ENCODE assay signal across 8 mouse cellular contexts in genomic region chr3:107036458-107037039, GRCm38 (mm10). TPM values are rescaled to one million over a fixed set of nuclear protein-coding genes. Genes with fewer than 3 reads are reported as not detected.
DNase-seq lines count a peak whose midpoint lies in the region; ATAC-seq and TF ChIP-seq lines count a peak whose summit lies in the region.

No protein-coding gene starts in this region.

- H3K79me3 ChIP-seq in C2C12 (ENCODE audit: low read depth) = no peaks in the 10 kb centered on the region

- H3K27ac ChIP-seq in embryonic fibroblast, embryonic 13.5 days (ENCODE audit: insufficient read depth, low read length) = no peak overlapping the region
- peak overlapping the region; percentile 82 for H3K27ac ChIP-seq in hindbrain, embryonic 14.5 days
- no peak overlapping the region for H3K27ac ChIP-seq in liver, embryonic 11.5 days (ENCODE audit: low read depth, low read length)
- peak overlapping the region; percentile 66 for H3K27ac ChIP-seq in neural tube, embryonic 14.5 days (ENCODE audit: low read depth, low read length)

- peak overlapping the region; percentile 53 for H3ac ChIP-seq in C2C12 (ENCODE audit: control insufficient read depth, insufficient read length, low read depth)

- H3K4me1 ChIP-seq in embryonic fibroblast, embryonic 13.5 days (ENCODE audit: control insufficient read depth, insufficient read depth, low read length) = no peaks in the 10 kb centered on the region; the same call in 1 of the 2 replicates
- H3K4me1 ChIP-seq in hindbrain, embryonic 14.5 days (replicated peaks; ENCODE audit: control insufficient read depth, insufficient read depth, low read length) = peaks cover 41% of the 10 kb centered on the region
- H3K4me1 ChIP-seq in liver, embryonic 11.5 days (replicated peaks; ENCODE audit: control insufficient read depth, insufficient read depth, low read length) = peaks cover 4% of the 10 kb centered on the region
- H3K4me1 ChIP-seq in neural tube, embryonic 14.5 days (ENCODE audit: control insufficient read depth, insufficient read depth, low read length) = peaks cover 13% of the 10 kb centered on the region

- peaks cover 13% of the 10 kb centered on the region for H3K27me3 ChIP-seq in C2C12 (ENCODE audit: control insufficient read depth, insufficient read depth, insufficient read length)
- no peaks in the 10 kb centered on the region for H3K27me3 ChIP-seq in hindbrain, embryonic 14.5 days (ENCODE audit: control insufficient read depth, insufficient read depth, low read length)
- peaks cover 29% of the 10 kb centered on the region for H3K27me3 ChIP-seq in liver, embryonic 11.5 days (replicated peaks; ENCODE audit: control insufficient read depth, insufficient read depth, low read length)
- no peaks in the 10 kb centered on the region for H3K27me3 ChIP-seq in neural tube, embryonic 14.5 days (ENCODE audit: control insufficient read depth, insufficient read depth, low read length)

- H3K9me3 ChIP-seq in hindbrain, embryonic 14.5 days (ENCODE audit: control insufficient read depth, low read length) = no peaks in the 10 kb centered on the region
- H3K9me3 ChIP-seq in liver, embryonic 11.5 days (ENCODE audit: control insufficient read depth, low read length) = no peaks in the 10 kb centered on the region
- no peaks in the 10 kb centered on the region for H3K9me3 ChIP-seq in neural tube, embryonic 14.5 days (ENCODE audit: control insufficient read depth, low read length)

- TF ChIP-seq CTCF in C2C12 (IDR thresholded peaks at IDR 0.05; ENCODE audit: control insufficient read depth, insufficient read depth, insufficient read length) = no peak
- TF ChIP-seq CTCF in embryonic fibroblast, embryonic 13.5 days (IDR thresholded peaks at IDR 0.05; ENCODE audit: borderline replicate concordance, insufficient read depth, low read length) = no peak

- H3K4me2 ChIP-seq in hindbrain, embryonic 14.5 days (replicated peaks) = peak overlapping the region; percentile 85
- H3K4me2 ChIP-seq in liver, embryonic 11.5 days = peak overlapping the region; percentile 95
- peak overlapping the region; percentile 71 for H3K4me2 ChIP-seq in neural tube, embryonic 14.5 days (ENCODE audit: low read depth, low read length)

- no peak overlapping the region for H3K4me3 ChIP-seq in C2C12 (ENCODE audit: insufficient read depth, poor library complexity, severe bottlenecking)
- peak overlapping the region; percentile 36 for H3K4me3 ChIP-seq in embryonic fibroblast, embryonic 13.5 days (ENCODE audit: insufficient read depth, low read length)
- peak overlapping the region; percentile 85 for H3K4me3 ChIP-seq in hindbrain, embryonic 14.5 days (replicated peaks; ENCODE audit: low read length)
- peak overlapping the region; percentile 66 for H3K4me3 ChIP-seq in liver, embryonic 11.5 days (ENCODE audit: low read depth, low read length)
- H3K4me3 ChIP-seq in neural tube, embryonic 14.5 days (ENCODE audit: low read depth, low read length) = peak overlapping the region; percentile 70

- no peak for TF ChIP-seq POLR2A in embryonic fibroblast, embryonic 13.5 days (IDR thresholded peaks at IDR 0.05; ENCODE audit: low read depth, low read length)

- ATAC-seq in hindbrain, embryonic 14.5 days (ENCODE audit: low FRiP score) = peak; percentile 50
- peak; percentile 21 for ATAC-seq in liver, embryonic 11.5 days (replicated peaks; ENCODE audit: low FRiP score)
- ATAC-seq in neural tube, embryonic 14.5 days (ENCODE audit: low read depth) = peak; percentile 72

- no peaks in the 10 kb centered on the region for H3K36me3 ChIP-seq in C2C12 (ENCODE audit: control insufficient read depth, insufficient read depth)
- H3K36me3 ChIP-seq in hindbrain, embryonic 14.5 days (replicated peaks; ENCODE audit: control insufficient read depth, insufficient read depth) = no peaks in the 10 kb centered on the region
- no peaks in the 10 kb centered on the region for H3K36me3 ChIP-seq in liver, embryonic 11.5 days (ENCODE audit: control insufficient read depth, insufficient read depth, low read length)
- no peaks in the 10 kb centered on the region for H3K36me3 ChIP-seq in neural tube, embryonic 14.5 days (ENCODE audit: control insufficient read depth, insufficient read depth, low read length)

- under 1% methylated on average over 55 of the region's 55 CpGs for WGBS in hindbrain, embryonic 14.5 days
- WGBS in liver, embryonic 11.5 days = 3% methylated on average over 55 of the region's 55 CpGs
- WGBS in neural tube, embryonic 14.5 days = under 1% methylated on average over 50 of the region's 55 CpGs

- no peaks in the 10 kb centered on the region for H3K79me2 ChIP-seq in C2C12 (ENCODE audit: control insufficient read depth, insufficient read depth)

- peak; percentile 3 to 20 for DNase-seq in adrenal gland, adult 18-20 months (ENCODE audit: low spot score in 2 of 2)
- DNase-seq in adrenal gland, postnatal 36 days = no peak
- peak; percentile 45 for DNase-seq in hindbrain, embryonic 14.5 days (ENCODE audit: low spot score)
- peak; percentile 39 for DNase-seq in liver, embryonic 11.5 days (ENCODE audit: low spot score)
- no peak for DNase-seq in c-Kit-positive CD71-positive TER-119-positive erythroid progenitor cells, embryonic 14.5 days (ENCODE audit: low spot score)

- peak overlapping the region; percentile 76 for H3K9ac ChIP-seq in hindbrain, embryonic 14.5 days
- peak overlapping the region; percentile 55 for H3K9ac ChIP-seq in liver, embryonic 11.5 days (ENCODE audit: low read depth, low read length)
- peak overlapping the region; percentile 57 for H3K9ac ChIP-seq in neural tube, embryonic 14.5 days (replicated peaks; ENCODE audit: low read depth, low read length)

TF ChIP-seq in C2C12, 6 proteins besides CTCF, POLR2A, EP300 and RAD21:
- TF ChIP-seq FOSL1 (IDR thresholded peaks at IDR 0.05; ENCODE audit: insufficient read depth, low read length, poor library complexity, severe bottlenecking) (no peak), MYOG (IDR thresholded peaks at IDR 0.05; ENCODE audit: control insufficient read depth, extremely low read depth, insufficient read length) (no peak), MYOD1 (IDR thresholded peaks at IDR 0.05; ENCODE audit: control insufficient read depth, insufficient read length, low read depth) (no peak), CEBPB (IDR thresholded peaks at IDR 0.05; ENCODE audit: low read depth) (no peak), USF1 (IDR thresholded peaks at IDR 0.05; ENCODE audit: low read depth) (no peak), MAX (IDR thresholded peaks at IDR 0.05) (no peak)
TF ChIP-seq in C2C12: peak in this region for 0.

RNA-seq across cellular contexts. Expression of gene Kcna3, which starts 0.6 kb away (rescaled TPM):
- 1 to 10 TPM in 1 of 2 experiments, under 1 TPM in 1; 0.83 to 1.3 TPM for total RNA-seq in adrenal gland, adult 18-20 months (2021)
- total RNA-seq in adrenal gland, postnatal 36 days (2021) = under 1 TPM; 0.56 to 0.72 TPM
- polyA plus RNA-seq in C2C12 (2012; fragmentation: generic; extraction: Trizol) = 0.04 TPM
- 0.35 and 0.46 TPM in 2 replicates for polyA plus RNA-seq in embryonic fibroblast, embryonic 13.5 days (2011; ENCODE audit: insufficient read length, low read depth, missing spikeins)
- polyA plus RNA-seq in hindbrain, embryonic 14.5 days (2014; fragmentation: Nextera tagmentation; extraction: Ambion mirVana) = 10.9 and 14.8 TPM in 2 replicates
- polyA plus RNA-seq in liver, embryonic 11.5 days (2014; fragmentation: Nextera tagmentation; extraction: Ambion mirVana) = 3.4 and 3.6 TPM in 2 replicates
- polyA plus RNA-seq in neural tube, embryonic 14.5 days (2014; fragmentation: Nextera tagmentation; extraction: Ambion mirVana) = 7.2 and 10.3 TPM in 2 replicates

Comparison
In these comparisons a context has a peak if more than half of its experiments do, and no peak if none do; other contexts are left out.
1. DNase-seq: peak in adrenal gland, adult 18-20 months (2 of 2), hindbrain, embryonic 14.5 days (single experiment) and liver, embryonic 11.5 days (single experiment); none in adrenal gland, postnatal 36 days (0 of 2) and c-Kit-positive CD71-positive TER-119-positive erythroid progenitor cells, embryonic 14.5 days (single experiment).
2. H3K27ac ChIP-seq: peak in hindbrain, embryonic 14.5 days (single experiment) and neural tube, embryonic 14.5 days (single experiment); none in embryonic fibroblast, embryonic 13.5 days (single experiment) and liver, embryonic 11.5 days (single experiment).
3. ATAC-seq: peak in every context shown above with its lines; median percentile 72 in neural tube, embryonic 14.5 days; 50 in hindbrain, embryonic 14.5 days; 21 in liver, embryonic 11.5 days.
4. Peak in every context shown above with its lines, with median percentiles within 50 percentile points of each other: H3K4me2 ChIP-seq and H3K9ac ChIP-seq.